Mouse (Mus musculus) left cerebral cortex, adult 2 months (tissue): ENCODE data around the gene Col4a1. TPM values are rescaled to one million over a fixed set of nuclear protein-coding genes. Genes with fewer than 3 reads are reported as not detected.

Experiments
- DNase-seq, 2 experiments: peaks; one replicate each; pipeline ENCODE4 v3.0.0; 2021 to 2022; ENCODE audit warnings: low spot score in 2 of 2, mixed read lengths in 1 of 2; ENCODE audit errors: extremely low spot score in 1 of 2
- H3K27ac ChIP-seq: fragments of 200-600 bp; 2 replicates; pipeline ENCODE4 v1.8.1; 2022
- H3K4me3 ChIP-seq: fragments of 200-600 bp; 2 replicates; pipeline ENCODE4 v1.8.1; 2022
- CTCF ChIP-seq: fragments of 200-600 bp; IDR thresholded peaks from 2 replicates; pipeline ENCODE4 v1.8.1; 2022; ENCODE audit warnings: antibody characterized with exemption, mild to moderate bottlenecking, moderate library complexity
- intact Hi-C: fragments of 180-260 bp; cut with DNase I; formaldehyde crosslinking; loops from one replicate; pipeline ENCODE4 v1.15.1; 2025
- long read RNA-seq, 2 experiments: library from polyadenylated mRNA; stranded (forward); transcript quantifications; one replicate each; pipeline ENCODE4 v2.0.0; 2021; ENCODE audit warnings: borderline mapping rate in 2 of 2
- total RNA-seq, 2 experiments: library from RNA; stranded (reverse); gene quantifications; 2 replicates each; pipeline ENCODE4 v1.2.3; 2021

The Col4a1 gene
- 10 to 100 TPM; 55.4 to 66.2 TPM for total RNA-seq
- long read RNA-seq, experiment 1, full-length matches to known transcripts = 32 of 62 reads
- long read RNA-seq, experiment 1, partial matches to known transcripts = 22 of 62 reads
- long read RNA-seq, experiment 1, other reads (novel, unspliced or antisense) = 8 of 62 reads
- long read RNA-seq, experiment 2, full-length matches to known transcripts = 40 of 72 reads
- long read RNA-seq, experiment 2, partial matches to known transcripts = 23 of 72 reads
- long read RNA-seq, experiment 2, other reads (novel, unspliced or antisense) = 9 of 72 reads

DNA sequence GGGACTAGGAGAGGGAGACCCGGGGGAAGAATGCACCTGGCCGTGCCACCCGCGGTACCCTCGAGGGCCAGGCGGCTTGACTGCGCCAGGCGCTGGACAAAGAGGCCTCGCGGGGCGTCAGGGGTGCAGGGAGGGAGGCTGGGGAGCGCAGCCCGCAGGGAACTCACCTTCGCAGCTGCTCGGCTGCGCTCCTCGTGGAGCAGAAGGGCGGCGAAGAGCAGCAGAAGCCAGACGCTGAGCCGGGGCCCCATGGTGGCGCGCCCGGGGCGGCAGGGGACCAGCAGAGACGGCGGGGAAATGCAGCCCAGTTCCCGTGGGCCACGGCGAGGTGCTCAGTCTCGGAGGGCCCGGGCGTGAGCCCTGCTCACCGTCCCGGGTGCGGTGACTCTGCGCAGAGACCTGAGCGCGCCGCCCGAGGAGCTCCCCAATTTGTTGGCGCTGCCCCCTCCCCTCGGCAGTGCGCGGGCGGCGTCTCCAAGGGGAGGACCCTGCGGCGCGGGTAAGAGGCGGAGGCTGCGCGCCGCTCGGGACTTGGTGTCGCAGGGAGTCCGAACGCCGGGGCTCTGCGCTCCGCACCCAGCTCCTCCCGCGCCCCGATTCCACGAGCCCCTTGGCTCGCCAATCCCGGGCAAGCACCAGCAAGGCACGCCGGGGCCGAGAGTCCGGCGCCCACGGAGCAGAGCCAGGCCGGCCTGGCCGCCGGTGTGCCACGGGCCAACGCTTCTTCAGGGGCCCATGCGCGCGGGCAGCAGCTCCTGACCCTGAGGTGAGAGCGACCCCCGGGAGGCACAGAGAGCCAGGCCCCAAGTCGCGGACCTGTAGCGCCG lies at the start of gene Col4a1, which contains the start of gene Col4a2:
Col4a1 (minus strand) TSS at position 478 of the 827 bp plus-strand sequence.
Col4a2 (plus strand) TSS at position 457 of the 827 bp plus-strand sequence.
- Histone ChIP-seq H3K4me3 (peak within 1 kb of the TSS; percentile 93), H3K27ac (peak within 1 kb of the TSS; percentile 96)
- intact Hi-C loops = loop anchor here (1.0 to 2.0 kb wide), 3 partner anchors 39 to 70 kb away; no protein-coding TSS in a partner anchor
- DNase-seq = peak; percentile 83 to 85
- no peak; the same call in 1 of the 2 replicates for TF ChIP-seq CTCF

DNA sequence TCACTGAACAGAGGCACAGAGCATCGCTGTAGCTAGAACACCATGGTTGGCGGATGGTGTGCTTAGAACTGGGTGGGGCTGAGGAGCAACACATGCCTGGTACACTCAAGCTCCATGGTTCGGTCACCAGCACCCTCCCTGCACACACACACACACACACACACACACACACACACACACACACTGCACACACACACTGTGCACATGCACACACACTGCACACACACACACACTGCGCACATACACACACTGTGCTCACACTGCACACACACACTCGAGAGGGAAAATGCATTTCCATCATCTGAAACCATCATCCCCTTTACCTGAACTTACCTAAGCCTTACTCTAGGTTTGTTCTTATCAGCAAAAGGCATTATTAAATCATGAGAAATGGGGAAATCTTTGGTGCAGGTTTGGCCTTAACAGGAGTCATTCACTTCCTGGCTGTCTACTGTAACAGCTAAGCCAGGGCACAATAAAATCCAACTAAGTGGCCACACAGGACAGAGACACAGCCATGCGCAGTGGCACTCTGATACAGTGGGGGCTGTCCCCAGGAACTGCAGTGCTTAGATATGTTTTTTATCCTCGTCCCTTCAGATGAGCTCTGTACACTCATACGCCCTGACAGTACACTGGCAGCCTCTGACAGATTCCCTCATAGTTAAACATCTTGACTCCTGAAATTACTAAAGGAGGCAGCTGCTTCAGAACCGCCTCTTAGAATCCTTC lies 49.1 kb upstream of the Col4a1 start:
- H3K27ac ChIP-seq = no peak overlapping the region
- no peak for TF ChIP-seq CTCF
- no peak for DNase-seq
- intact Hi-C loops = no loop called here
- H3K4me3 ChIP-seq = no peak overlapping the region

DNA sequence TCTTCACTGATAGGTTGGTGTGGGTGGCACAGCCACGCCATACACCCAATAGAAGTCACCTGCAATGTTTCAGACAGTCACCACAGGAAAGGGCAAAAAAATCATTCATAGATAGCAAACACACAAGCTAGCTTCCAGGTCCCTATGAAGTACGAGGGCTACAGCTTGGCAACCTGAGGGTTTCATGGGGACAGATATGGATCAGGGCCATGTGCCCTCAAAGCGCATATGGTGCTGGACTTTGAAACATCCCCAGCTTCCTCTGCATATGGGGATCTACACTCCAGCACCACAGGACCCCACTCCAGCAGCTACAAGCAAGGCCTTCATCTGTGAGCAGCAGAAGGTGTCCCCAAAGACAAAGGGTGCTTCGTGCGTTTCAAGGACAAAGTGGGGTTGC lies 47.2 kb upstream of the Col4a1 start:
- intact Hi-C loops = no loop called here
- no peak for DNase-seq
- Histone ChIP-seq H3K27ac (no peak overlapping the region), H3K4me3 (no peak overlapping the region)
- no peak for TF ChIP-seq CTCF

DNA sequence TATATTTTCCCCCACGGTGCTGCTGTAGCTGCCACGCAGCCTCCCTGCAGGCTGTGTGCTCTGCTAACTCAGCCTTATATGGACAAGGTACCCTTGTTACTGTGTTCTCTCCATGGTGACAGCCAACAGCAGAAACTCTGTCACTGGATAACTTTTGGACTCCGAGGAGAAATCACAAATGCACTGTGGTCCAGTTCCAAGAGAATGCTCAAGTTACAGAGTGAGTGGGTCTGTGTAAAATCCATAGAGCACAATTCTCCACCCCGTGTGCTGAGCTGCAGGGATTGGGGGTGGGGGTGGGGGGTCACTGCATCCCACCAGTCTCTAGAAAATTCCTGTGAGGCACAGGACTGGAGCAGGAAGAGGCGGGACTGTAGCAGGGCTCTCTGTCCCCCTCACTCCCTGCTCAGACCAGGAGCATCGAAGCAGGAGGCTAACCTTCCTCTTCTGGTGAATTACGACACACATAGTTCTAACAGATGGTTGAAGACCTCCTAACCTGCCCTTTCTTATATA lies 45.4 kb upstream of the Col4a1 start:
- no peak for TF ChIP-seq CTCF
- H3K4me3 ChIP-seq = no peak overlapping the region
- intact Hi-C loops = no loop called here
- H3K27ac ChIP-seq = no peak overlapping the region
- no peak for DNase-seq

DNA sequence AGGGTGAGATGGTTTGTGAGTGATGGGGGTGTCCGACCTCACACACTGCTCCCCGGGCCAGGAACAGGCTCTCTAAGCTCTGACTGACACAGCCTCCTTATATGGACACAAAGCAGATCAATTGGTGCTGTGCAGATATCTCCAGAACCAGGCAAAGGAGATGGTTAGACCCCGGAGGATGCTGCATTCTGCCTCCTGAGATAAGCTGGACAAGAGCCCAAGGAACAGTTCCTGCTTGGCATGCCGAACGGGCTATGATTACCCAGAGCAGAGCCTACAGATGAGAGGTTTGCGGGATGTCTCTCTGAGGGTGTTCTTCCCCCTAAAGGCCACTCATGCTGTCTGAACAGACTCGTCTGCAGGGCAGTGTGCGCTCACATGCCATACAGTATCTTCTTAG lies 44.1 kb upstream of the Col4a1 start:
- H3K27ac ChIP-seq = no peak overlapping the region; the same call in 1 of the 2 replicates
- DNase-seq = no peak
- intact Hi-C loops = no loop called here
- TF ChIP-seq CTCF = no peak
- no peak overlapping the region for H3K4me3 ChIP-seq

DNA sequence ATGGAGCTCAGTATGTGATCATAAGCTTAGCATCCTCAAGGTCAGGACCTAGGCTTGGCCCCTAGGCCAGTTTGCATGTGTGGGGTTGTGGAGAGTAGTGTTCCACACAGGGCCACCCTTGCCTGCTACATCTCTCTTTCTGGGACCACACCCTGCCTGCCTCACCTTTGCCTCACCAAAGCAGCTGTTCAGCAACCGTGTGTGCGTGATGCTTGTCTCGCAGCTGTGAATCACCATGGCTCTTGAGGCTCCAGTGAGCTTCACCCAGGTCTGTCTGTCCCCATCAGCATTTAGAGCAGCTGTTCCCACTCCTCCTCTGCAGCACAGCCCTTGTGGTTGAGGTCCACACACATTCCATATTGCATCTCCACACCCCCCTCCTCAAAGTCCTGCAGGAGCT lies 43.3 kb upstream of the Col4a1 start:
- no peak for TF ChIP-seq CTCF
- intact Hi-C loops = no loop called here
- Histone ChIP-seq H3K27ac (no peak overlapping the region), H3K4me3 (no peak overlapping the region)
- DNase-seq = no peak

DNA sequence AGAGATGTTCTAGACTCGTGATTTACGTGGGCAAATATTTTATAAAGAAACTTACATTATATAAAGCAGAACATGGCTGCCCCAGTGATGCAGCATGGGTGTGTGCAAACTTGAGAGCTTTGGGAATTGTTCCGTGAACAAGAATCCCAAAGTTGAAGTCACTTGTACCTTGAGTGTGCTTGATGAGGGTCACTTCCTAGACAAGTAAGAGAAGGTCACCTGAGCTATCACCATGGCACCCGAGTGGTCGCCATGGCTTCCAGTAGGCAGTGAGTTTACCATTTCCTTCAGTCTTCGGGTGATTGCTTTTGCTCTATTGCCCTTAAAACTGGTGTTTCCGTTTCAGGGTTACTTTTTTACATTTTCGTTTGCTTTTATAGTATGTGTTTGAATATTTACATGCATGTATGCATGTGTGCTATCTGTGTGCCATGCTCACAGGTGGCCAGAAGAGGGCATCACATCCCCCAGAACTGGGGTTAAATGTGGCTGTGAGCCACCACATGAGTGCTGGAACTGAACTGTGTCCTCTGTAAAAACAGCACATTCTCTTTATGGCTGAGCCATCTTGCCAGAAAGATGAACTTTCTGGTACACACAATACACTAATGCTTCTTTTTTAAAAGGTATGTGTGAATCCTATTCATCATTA lies 42.3 kb upstream of the Col4a1 start:
- no peak overlapping the region for H3K4me3 ChIP-seq
- no peak for DNase-seq
- H3K27ac ChIP-seq = no peak overlapping the region
- intact Hi-C loops = no loop called here
- TF ChIP-seq CTCF = peak; percentile 27

DNA sequence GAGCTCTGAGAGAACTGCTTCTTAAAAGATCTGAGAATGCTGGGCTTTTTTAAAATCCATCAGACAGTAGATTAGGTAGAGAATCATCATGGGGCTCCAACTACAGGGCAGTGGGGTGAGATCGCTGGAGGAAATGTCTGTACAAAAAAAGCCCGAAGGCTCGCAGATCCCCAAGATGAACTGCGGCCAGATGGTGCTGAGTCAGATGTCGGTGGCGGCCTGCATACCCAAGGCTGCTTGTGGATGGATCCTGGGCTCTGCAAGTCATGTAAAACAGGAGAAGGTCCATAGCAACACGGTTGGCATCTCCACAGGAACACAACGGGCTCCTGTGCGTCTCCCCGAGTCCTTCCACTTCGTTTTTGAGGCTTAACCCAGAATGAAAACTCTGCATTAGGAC lies 39.9 kb upstream of the Col4a1 start:
- H3K27ac ChIP-seq = peak overlapping the region; percentile 29
- H3K4me3 ChIP-seq = no peak overlapping the region
- DNase-seq = peak; percentile 26 to 52
- no peak for TF ChIP-seq CTCF
- intact Hi-C loops = no loop called here

DNA sequence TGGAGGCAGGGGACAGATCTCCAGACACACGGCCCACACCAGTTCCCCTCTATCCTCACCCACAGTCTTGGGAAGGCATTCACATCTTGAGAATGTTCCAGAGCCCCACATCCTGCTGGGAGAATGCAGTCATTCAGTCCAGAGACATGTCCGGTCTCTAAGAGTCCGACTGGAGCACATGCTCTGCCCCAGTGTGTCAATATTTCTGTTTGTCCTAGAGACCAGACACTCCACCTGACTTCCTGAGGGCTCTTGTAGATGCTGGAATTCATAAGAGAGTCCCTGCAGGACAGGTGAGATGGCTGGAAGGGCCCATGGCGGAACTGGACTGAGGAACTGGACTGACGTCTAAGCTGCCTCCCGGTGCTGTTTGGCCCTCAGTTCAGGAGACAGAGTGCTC lies 38.7 kb upstream of the Col4a1 start:
- intact Hi-C loops = no loop called here
- DNase-seq = no peak
- H3K4me3 ChIP-seq = no peak overlapping the region
- TF ChIP-seq CTCF = no peak
- no peak overlapping the region for H3K27ac ChIP-seq

DNA sequence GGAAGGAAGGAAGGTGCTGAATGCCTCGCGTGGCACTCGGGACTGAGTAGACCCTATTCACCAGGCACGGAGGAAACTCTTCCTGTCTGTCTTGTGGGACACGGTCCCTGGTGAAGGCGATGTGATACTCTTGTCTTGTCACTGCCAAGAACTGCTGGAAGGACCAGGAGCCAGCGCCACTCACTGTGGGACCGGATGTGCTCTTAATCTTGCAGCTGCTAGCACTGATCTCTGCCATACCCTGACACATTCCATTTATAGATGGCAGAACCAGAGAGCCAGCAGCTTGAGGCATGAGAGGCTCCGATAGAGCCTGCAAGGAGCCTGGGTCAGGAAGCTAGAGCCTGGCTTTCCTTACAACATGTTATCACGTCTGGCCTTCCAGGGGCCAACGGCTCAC lies 36.0 kb upstream of the Col4a1 start:
- no peak for TF ChIP-seq CTCF
- no peak overlapping the region for H3K27ac ChIP-seq
- H3K4me3 ChIP-seq = no peak overlapping the region
- DNase-seq = no peak
- intact Hi-C loops = no loop called here

DNA sequence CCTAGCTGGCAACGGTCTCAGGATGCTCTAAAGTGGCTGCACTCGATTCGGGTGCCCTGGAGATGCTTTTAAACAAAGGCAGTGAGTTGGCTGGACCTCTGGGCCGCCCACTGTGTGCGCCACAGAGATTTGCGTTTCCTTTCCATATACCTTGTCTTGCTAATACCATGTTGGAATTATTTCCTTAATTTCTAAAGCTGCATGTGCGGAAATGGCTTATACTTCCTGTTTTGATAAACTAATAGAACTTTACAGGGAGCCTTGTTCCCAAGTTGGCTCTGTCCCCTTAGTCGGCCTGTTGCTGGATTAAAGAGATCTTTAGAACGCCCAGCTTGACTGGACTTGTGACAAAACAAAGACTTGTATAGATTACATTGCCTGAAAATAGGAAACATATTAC lies 35.1 kb upstream of the Col4a1 start:
- no peak for TF ChIP-seq CTCF
- H3K4me3 ChIP-seq = no peak overlapping the region
- intact Hi-C loops = no loop called here
- DNase-seq = no peak
- H3K27ac ChIP-seq = no peak overlapping the region
